Mouse (Mus musculus) adrenal gland, adult (tissue): ENCODE measurements around the gene Rwdd2a.

ENCODE experiments used
- DNase-seq, 2 experiments: peaks; one replicate each; pipeline ENCODE4 v3.0.0; 2022 to 2023; ENCODE audit warnings: low spot score in 1 of 2; ENCODE audit not compliant: inconsistent age in 2 of 2

Rwdd2a gene

DNA sequence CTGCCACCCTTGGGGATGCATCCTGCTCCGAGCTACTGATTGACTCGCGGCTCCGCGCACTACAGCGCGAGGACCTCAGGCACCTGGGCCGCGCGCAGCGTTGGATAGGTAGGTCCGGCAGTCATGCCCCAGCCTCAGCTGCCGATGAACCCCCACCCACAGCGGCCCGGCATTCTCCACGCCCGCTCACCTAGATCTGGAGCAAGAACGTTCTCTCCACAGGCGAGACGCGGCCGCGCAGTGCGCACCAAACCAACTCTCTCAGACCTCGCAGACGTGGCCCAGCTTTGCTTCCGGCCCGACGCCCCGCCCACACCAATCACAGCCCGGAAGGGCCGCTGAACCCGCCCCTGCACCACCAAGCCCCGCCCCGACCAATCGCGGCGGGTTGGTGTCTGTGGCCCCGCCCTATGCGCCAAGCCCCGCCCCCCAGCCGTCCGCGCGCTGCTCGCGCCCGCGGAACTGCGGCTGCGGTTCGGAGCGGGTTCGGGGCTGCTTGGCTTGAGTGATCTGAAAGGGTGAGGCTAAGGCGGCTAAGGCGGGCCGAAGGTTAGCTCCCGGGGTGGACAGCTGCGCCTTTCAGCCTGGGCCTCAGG lies at the start of gene Rwdd2a, which contains the start of gene Pgm3:
Gene Rwdd2a, plus strand, starts transcription at position 452 of the 596 bp plus-strand sequence.
Gene Pgm3, minus strand, starts transcription at position 303 of the 596 bp plus-strand sequence.
- DNase-seq: peak; percentile 98 to 99

DNA sequence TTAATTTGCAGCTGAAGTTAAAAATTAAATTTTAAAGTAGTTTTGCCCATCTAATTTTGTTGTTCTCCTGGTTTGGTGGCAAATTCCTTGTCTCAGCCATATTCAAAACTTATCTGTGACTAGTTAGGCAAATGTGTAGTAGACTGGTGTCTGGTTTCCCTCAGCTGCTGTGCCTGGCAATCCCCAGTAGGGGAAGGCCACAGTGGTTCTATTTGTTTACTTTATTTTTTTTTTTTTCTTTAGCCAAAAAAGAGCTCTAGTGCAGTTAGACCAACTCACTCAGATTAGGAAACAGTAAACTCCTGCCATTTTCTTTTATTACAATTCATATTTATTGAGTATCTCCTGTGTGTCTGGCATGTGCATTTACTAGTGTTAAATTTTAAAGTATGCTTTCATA lies 49.5 kb upstream of the Rwdd2a start:
- DNase-seq: no peak

DNA sequence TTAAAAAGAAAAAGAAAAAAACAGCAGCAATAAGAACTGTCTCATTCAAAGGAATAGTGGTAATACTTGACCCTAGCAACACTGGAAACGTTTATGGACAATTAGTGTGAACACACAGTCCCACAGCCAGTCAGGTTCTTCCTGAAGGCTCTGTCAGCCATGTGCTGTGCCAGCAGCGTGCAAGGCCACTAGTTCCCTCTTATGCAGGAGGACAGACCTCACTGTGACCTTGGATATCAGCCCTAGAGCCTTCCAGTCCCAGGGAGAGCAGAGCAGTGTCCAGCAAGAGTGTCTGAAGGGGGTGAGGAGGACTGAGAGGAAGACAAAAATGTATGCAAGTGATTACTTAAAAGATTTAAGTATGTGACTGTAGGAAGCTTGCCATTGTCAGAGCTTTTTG lies 46.2 kb upstream of the Rwdd2a start:
- peak; percentile 79 to 82 for DNase-seq

DNA sequence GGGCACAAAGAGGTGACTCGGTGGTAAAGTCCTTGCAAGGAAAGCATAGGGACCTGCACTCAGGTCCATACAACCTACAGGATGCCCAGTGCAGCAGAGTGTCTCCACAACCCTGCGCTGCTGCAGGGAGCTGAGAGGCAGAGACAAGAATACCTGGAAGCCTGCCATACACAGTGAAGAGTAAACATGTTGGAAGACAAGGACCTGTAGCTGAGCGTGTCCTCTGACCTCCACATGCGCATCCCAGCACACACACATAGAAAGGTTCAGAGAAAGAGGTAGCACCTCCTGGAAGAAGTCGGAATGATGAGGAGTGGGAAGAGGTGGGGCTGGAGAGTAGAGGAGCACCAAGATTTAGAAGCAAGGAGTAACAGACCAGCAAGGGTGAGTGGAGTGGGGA lies 37.7 kb upstream of the Rwdd2a start:
- DNase-seq: no peak

DNA sequence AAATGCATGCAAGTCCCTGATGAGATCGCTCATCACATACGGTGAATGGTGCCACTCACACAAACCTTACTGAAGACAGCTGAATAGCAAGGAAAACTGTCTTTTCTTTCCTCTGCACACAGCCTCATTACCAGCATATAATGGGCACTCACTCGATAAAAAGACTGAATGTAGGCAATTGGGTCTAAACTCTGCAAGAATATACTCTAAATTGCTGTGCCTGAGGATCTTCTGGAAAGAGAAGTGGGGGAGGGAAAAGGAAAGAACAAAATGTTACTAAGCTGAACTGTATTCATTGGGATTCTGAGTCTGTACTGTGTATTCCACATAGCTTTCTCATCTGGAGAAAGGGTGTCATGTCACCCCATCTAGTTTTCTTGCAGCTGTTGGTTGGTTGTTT lies 28.3 kb upstream of the Rwdd2a start:
- no peak for DNase-seq

DNA sequence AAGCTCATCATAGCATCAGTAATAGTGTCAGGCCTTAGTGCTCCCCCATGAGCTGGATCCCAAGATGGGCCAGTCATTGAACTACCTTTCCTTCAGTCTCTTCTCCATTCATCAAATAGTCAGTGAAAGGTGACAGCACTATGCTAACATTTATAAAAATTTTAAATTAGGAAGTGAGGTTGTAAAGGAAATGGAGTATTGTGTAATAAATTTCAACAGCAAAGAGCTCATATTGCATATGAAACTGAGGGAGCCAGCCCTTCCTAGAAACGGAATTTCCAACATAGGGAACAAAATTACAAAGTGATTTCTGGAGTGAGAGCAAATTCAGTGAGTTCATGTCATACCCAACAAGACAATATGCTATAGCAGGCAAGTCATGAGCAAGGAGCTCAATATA lies 27.2 kb upstream of the Rwdd2a start:
- DNase-seq: no peak

DNA sequence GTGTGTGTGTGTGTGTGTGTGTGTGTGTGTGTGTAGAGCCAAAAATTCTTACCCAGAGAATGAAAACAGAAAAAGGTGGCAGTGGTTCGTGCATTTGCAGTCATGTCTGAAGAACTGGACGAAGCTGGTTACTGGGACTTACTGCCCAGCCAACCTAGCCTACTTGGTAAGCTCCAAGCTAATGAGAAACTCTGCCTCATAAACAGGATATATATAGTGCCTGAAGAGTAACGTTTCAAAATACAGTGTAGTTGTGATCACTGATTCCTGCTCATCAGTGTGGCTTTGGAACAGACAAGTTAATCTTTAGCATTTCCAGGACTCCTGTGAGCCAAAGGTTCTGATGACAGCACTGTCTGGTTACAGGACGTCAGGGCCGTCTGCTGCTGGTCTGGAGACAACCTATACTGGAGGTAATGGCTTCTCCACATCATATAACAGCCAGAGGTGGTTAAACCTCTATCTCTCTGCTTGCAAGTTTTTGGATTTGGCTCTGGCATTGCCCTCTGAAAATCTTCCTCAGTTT lies 22.1 kb upstream of the Rwdd2a start:
- no peak for DNase-seq

DNA sequence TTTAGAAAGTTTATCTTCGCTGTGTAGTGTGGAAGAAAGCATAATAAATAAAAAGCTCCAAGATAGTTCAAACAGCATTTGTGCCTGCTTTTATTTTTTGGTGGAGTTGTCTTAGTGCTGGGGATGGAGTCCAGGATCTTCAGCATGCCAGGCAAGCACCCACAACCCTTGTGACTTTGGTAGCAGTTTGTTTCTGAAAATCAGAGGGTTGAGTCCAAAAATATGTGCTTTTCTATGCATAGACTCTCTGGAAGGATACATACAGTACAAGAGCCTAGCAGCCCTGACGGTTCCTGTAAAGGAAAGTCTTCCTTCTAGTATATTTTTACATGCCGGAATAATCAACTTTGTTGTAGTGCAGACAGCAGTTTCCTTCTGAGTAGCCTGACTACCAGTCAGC lies 21.1 kb upstream of the Rwdd2a start:
- DNase-seq: no peak

DNA sequence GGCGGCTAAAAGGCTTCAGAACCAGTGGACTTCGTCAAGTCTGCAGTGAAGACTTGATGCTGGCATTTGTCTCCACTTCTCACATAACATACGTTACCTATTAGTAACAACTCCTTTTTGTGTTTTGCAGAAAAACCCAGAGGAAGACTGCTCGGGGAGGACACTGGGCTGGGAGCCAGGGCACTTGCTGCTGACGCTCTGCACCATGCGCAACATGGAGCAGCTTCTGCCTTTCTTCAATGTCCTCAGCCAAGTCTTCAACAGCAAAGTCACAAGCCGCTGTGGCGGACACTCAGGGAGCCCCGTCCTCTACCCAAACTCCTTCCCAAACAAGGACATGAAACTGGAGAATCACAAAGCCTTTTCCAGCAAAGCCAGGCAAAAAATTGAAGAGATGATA lies 17.9 kb upstream of the Rwdd2a start:
- no peak for DNase-seq

DNA sequence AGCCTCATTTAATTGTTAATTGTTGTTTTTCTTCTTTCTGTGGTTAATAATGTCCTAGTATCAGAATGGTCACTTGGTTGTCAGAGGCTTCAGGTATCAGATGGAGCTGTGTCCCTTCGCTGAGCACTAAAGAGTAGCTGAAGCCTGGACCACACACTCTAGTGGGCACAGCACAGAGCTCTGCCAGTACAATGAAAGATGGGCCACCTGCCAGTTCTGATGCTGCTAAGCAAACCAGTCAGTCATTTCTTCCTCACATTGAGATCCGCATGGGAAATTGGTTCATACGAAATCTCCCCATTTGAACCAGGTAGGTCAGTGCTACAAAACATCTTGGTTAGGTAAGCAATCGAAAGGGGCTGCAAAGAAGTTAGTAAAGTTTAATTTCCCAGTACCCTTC lies 17.1 kb upstream of the Rwdd2a start:
- no peak for DNase-seq

DNA sequence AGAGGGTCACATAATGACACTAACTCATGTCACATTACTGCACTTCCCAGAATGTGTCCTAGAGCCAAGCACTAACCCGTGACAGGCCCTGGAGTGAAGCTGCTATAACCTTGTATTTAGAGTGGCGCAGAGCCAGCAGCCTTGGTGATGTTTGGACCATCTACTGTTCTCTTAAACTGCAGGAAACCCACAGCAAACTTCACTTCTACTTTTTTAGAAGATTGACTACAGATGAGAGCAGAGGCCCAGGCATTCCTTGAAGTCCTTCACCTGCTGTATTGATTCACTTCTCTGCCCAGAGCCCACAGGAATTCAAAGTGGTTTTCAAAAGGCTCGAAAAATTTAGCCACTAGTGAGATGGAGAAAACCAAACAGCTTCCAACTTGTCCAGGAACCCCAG lies 11.2 kb upstream of the Rwdd2a start:
- DNase-seq: peak; percentile 64 to 91

DNA sequence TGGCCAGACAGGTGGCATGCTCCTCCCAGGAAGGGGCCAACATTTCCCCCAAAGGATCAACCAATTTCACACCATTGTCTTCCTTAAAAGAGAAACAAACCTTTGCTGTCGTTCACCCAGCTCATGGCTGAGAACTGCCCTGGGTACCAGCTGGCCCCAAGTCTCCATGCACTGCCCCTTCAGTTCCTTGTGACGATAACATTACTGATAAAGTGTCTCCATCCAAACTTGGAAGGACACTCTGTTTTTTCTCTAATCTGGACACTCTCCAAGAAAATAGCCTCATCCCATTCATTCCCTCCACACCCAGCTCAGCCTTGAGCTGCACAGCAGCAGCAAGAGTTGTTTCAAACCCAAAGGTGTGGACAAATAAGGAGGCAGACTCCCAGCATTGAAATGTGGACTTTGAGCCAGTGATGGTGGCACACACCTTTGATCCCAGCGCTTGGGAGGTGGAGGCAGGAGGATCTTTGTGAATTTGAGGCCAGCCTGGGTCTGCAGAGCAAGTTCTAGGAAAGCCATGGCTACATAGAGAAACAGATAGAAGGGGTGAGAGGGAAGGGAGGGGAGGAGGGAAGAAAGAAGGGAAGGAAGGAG lies 2.4 kb upstream of the Rwdd2a start:
- peak in 1 of 2 experiments; percentile 75 for DNase-seq

DNA sequence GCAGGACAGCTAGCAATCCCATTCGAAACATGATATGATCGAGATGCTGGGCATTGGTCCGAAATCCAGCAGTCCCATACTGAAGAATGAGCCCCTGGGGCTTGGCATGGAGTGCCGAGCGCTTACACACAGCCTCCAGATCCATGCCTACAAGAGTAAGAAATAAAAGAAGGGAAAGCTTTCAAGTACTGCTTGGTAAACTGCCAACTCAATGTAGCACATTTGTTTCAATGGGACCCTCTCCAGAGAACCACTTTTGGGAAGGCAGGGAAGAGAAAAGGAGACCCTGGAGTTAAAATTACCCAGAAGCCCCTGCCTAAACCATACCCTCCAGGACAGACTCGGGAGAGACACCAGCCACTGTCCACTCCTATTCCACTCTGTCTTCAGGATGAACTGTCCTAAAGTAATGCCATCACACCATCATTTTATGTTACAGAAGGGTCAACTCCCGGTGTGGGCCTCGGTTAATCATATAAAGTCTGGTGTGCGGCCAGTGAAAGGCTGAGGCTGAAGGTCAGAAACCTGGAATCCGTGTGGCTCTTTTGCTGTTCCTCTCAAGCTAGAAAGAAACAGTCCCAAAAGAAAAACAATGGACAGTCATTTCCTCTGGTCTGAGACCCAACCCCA lies 1.4 kb upstream of the Rwdd2a start:
- DNase-seq: no peak

DNA sequence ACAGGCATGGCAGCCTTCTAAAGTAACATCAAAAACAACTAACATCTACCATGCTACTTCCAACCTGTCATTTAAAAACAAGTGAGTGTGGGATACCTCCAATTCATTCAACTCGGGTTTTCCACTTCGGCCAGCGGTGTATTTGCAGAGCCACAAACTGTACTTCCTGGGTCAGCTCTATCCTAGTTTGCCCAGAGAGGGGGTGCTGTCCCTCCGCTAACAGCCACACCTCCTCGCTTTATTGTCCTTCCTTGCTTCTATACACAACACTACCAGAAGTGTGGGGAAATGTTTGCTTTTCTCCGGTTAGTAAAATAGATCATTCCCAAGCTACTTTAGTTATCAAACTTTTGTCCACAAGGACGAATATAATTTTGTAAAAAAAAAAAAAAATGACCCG lies 845 bp upstream of the Rwdd2a start:
- DNase-seq: peak in 1 of 2 experiments; percentile 71

DNA sequence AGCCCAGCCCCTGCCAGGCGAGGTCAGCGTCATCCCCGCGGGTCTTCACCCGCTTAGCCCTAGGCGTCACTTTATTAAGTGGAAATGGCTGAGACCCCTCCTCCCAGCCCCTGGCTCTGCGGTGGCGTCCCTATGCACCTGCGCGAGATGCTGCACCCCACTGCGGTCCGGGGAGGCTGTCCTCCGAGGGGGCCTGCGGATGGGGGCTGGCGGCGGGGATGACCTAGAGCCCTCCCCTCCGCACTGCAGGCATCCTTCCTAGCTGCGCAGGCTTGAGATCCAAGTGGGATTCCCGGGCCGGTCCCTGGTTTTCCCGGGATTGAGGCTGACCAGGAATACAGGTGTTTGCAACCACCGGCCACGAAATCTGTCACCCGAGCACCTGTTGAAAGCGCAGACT lies 405 bp downstream of the Rwdd2a start:
- no peak for DNase-seq

DNA sequence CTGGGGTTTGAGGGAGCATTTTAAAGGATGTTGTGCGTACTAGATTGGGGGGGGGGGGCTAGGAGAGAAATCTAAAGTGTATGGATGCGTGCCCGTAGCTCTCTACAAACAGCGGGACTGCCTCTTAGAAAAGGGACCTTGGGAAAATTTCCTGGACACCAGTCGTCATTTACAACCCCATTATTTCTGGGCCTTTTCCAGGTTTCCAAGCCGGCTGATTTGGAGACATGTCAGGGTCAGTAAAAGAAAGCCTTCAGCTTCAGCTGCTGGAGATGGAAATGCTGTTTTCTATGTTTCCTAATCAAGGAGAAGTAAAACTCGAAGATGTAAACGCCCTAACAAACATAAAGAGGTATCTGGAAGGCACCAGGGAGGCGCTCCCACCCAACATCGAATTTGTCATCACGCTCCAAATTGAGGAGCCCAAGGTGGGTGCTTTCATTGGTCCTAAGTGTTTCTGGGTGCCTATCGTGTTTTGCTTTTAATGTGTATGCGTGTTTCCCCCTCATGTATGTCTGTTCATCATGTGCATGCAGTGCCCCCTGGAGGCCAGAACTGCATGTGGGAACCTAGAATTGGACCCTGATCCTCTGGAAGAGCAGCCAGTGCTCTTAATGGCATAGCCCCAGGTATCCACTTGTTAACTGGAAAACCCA lies 973 bp downstream of the Rwdd2a start:
- peak; percentile 80 to 94 for DNase-seq

DNA sequence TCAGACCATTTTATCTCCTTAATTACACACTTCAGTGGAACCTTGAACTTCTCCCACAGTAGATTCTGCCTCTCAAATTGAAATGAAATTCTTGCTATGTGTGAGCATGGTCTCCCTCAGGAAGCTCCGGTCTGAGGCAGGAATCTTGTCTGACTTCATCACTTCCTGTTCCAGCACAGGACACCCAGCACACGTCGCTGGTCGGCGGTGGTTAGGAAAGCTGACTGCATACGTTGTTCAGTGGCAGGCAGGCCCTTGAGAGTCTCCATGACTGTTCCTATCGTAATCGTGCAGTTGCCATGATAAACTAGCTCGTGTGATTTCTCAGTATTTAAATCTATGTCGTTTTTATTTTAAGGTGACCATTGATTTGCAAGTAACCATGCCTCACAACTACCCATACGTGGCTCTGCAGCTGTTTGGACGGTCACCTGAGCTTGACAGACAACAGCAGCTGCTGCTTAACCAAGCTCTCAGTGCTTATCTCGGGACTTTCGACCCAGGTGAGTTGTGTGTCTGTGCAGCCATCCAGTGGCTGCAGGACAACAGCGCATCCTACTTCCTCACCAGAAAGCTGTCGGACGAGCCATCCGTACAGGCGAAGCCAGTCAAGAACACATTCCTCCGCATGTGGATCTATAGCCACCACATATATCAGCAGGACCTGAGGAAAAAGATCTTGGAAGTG lies 2.0 kb downstream of the Rwdd2a start:
- peak in 1 of 2 experiments; percentile 74 for DNase-seq

DNA sequence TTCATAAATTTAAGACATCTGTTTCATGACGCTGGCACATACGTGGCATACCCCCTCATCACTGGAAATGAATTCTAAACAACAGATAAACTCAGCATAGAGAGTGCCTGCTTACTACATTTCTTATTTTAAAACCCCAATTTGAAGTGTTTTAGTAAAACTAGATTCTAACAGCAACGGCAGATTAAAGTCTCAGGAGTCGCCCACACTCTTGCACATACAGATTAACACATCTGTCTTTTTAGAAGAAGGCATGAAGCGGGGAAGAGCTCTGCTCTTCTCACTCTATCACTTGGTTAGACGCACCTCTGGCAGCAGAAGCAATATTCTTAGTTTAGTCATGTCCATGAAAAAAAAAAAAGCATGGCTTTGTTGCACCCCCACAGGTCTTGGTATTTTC lies 3.4 kb downstream of the Rwdd2a start:
- DNase-seq: no peak

DNA sequence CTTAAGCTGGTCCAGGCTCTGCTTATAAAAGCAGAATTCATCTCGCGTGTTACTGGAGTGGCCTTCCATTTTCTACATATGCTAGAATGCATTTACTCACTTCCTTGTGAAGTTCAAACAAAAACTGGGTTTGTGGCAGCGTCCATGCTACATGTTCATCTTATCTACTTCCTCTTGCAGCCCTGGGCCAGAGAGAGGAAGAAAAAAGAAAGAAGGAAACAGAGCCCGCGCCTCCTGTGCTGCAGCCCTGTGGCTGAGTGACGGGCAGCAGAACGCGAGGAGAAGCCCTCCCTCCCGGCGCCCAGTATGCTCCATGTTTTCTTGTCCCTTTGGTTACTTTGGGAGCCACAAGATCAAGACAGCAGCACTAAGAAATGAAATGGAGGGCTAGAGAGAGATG lies 7.9 kb downstream of the Rwdd2a start:
- no peak for DNase-seq

DNA sequence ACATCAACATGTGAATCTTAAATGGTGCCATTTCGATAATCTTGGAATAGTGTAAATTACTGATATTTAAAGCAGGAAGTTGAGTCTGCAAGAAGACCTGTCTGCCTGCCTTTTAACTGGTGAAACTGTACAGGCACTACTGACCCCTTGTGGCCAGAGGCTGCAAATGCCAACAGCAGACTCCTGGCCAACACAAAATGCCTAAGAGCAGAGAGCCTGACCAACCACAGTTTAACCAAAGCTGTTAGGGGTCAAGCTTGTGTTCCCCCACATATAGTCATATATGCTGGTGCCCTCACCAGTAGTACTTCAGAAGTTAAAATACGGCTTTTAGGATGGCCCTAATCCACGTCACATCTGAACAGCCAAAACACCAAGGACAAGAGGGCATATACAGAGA lies 11.9 kb downstream of the Rwdd2a start:
- DNase-seq: peak; percentile 75 to 94
